Mouse (Mus musculus) liver, embryonic 15.5 days (tissue): ENCODE measurements at regions not wholly inside any gene's neighbourhood (a gene's known extent, or its start where the extent isn't known, plus 50 kb on each side); places are given as distances from the start of the nearest gene placed in this dataset.
A peak's percentile ranks its signal among the peaks of the same experiment; 100 is the strongest.

Source experiments
- ATAC-seq: fragments of 200-750 bp; cut with Nextera tagmentation; 2 replicates; pipeline ENCODE4 v1.8.0; 2017; ENCODE audit warnings: moderate number of reproducible peaks, mild to moderate bottlenecking, moderate library complexity; ENCODE audit not compliant: insufficient read depth
- H3K27ac ChIP-seq: fragments of 300-500 bp; sonication (generic); replicated peaks from 2 replicates; pipeline ENCODE4 v1.5.1; 2015; ENCODE audit warnings: mild to moderate bottlenecking, inconsistent platforms
- H3K27me3 ChIP-seq: fragments of 300-500 bp; sonication (generic); 2 replicates; pipeline ENCODE4 v1.6.1; 2015; ENCODE audit warnings: mild to moderate bottlenecking, inconsistent platforms
- H3K36me3 ChIP-seq: fragments of 300-500 bp; sonication (generic); replicated peaks from 2 replicates; pipeline ENCODE4 v1.6.1; 2015; ENCODE audit warnings: moderate library complexity, mild to moderate bottlenecking, inconsistent platforms
- H3K4me1 ChIP-seq: fragments of 300-500 bp; sonication (generic); replicated peaks from 2 replicates; pipeline ENCODE4 v1.6.1; 2015; ENCODE audit warnings: inconsistent platforms
- H3K4me2 ChIP-seq: fragments of 300-500 bp; sonication (generic); 2 replicates; pipeline ENCODE4 v1.6.1; 2015; ENCODE audit warnings: moderate library complexity, mild to moderate bottlenecking, inconsistent platforms
- H3K4me3 ChIP-seq: fragments of 300-500 bp; sonication (generic); replicated peaks from 2 replicates; pipeline ENCODE4 v1.5.1; 2015; ENCODE audit warnings: mild to moderate bottlenecking, inconsistent platforms
- H3K9ac ChIP-seq: fragments of 300-500 bp; sonication (generic); 2 replicates; pipeline ENCODE4 v1.6.1; 2015; ENCODE audit warnings: moderate library complexity, mild to moderate bottlenecking, inconsistent platforms
- H3K9me3 ChIP-seq: fragments of 300-500 bp; sonication (generic); replicated peaks from 2 replicates; pipeline ENCODE4 v1.6.1; 2016; ENCODE audit warnings: inconsistent platforms
- WGBS: fragments of 180-500 bp; shearing (Covaris S2); methylation state at CpG from one replicate; pipeline ENCODE4 v1.1.7; 2015; ENCODE audit warnings: mixed read lengths; ENCODE audit not compliant: insufficient replicate concordance; 5-methylcytosine and 5-hydroxymethylcytosine counted together

DNA sequence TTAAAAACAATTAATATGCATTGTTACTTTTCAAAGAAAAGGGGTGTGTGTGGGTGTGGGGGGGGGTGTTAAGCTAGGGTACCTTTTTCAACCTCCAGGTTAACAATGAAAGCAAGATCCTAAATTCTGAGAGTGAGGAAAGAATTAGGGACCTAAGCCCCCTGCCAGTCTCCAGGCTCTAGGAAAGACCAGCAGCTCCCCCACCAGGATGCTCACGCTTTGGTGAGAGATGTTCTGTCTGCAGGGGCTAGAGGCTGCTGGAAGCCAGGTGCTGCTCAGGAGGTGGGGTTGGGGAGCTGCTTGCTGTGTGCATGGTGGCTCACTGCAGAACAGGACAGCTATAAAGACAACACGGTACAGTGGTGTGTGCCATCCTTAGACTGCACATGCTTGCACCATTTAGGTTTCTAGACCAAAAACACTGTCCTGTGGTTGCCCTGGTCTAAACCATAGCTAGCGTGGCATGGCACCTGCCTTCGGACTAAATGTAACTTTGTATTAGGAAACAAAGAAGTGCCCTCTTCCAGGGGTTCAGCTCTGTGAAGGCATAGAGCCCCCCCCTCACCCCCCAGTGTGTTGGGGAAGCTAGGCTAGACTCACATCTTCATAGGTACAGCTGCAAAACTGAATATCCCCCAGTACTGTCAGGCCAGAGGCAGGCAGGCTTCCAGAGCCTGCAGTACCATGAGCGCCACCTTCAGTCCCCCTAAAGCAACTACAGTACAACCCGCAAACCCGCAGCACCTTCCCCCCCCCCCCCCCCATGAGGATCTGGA is 70.7 kb upstream of the Ppp2r5c start:
- Histone ChIP-seq H3K4me1 (no peaks in the 10 kb centered on the region; the same call in 1 of the 2 replicates), H3K9ac (no peak overlapping the region), H3K9me3 (no peaks in the 10 kb centered on the region), H3K36me3 (no peaks in the 10 kb centered on the region), H3K27me3 (peaks cover 29% of the 10 kb centered on the region), H3K4me3 (no peak overlapping the region), H3K4me2 (no peak overlapping the region), H3K27ac (no peak overlapping the region)
- no peak for ATAC-seq
- WGBS: 28% methylated on average over 7 of the region's 7 CpGs

DNA sequence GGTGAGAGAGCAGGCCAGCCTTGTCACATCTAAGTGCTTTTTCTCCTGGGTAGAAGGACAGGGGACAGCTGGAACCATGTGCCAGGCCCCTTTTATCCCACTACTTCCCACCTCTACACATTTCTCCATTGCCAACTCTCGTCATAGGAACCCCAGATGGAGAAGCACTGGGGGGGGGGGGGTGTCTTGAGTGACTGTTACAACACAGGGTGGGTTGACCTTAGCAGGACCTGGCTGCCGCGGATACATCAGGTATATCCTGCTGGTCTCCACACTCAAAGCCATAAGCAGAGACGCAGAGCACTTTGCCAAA is 70.1 kb upstream of the Ppp2r5c start:
- no peak overlapping the region for H3K4me3 ChIP-seq
- no peaks in the 10 kb centered on the region for H3K9me3 ChIP-seq
- 50% methylated on average over 4 of the region's 4 CpGs for WGBS
- ATAC-seq: no peak
- no peak overlapping the region for H3K9ac ChIP-seq
- peaks cover 29% of the 10 kb centered on the region for H3K27me3 ChIP-seq
- H3K4me1 ChIP-seq: no peaks in the 10 kb centered on the region; the same call in 1 of the 2 replicates
- no peaks in the 10 kb centered on the region for H3K36me3 ChIP-seq
- H3K4me2 ChIP-seq: no peak overlapping the region
- no peak overlapping the region for H3K27ac ChIP-seq

DNA sequence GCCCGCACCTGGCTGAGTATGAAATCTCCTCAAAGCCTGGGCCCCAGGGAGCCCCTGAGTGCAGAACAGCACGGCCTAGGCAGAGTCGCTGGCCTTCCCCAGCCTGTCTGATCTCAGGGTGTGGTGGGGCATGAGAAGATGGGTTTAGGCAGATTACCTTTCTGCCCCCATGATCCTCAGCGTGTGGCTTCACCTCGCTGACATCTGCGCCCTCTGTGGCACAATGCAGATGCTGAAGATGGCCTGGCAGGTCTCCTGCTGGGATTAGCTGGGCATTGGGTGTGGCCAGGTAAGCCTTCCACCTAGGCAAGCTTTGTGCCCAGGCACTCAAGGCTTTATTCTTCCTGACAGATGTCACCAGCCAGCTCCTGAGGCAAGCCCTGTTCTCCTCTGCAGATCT is 69.6 kb upstream of the Ppp2r5c start:
- Histone ChIP-seq H3K4me2 (no peak overlapping the region), H3K4me3 (no peak overlapping the region), H3K27ac (no peak overlapping the region), H3K4me1 (no peaks in the 10 kb centered on the region; the same call in 1 of the 2 replicates), H3K9ac (no peak overlapping the region), H3K9me3 (no peaks in the 10 kb centered on the region), H3K36me3 (no peaks in the 10 kb centered on the region), H3K27me3 (peaks cover 29% of the 10 kb centered on the region)
- WGBS: 64% methylated on average over 6 of the region's 6 CpGs
- ATAC-seq: no peak

DNA sequence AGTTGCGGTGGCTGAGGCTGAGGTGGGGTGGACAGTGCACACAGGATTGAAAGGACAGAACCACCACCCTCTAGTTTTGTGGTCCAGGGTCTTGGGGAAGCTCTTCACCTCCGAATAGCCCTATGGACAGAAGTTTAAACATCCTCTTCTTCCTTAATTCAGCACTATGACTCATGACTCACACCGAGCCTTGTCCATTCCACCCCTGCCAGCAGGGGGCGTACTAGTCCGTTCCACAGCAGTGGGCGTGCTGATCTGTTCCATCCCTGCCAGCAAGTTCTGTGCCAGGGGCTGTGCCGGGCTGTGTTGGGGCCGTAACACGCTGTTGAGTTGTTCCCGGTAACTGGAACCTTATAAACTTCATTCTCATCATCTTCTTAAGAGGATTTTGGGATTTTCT is 69.2 kb upstream of the Ppp2r5c start:
- Histone ChIP-seq H3K27me3 (peaks cover 29% of the 10 kb centered on the region), H3K27ac (no peak overlapping the region), H3K4me3 (no peak overlapping the region), H3K36me3 (no peaks in the 10 kb centered on the region), H3K9ac (no peak overlapping the region), H3K4me1 (no peaks in the 10 kb centered on the region; the same call in 1 of the 2 replicates), H3K9me3 (no peaks in the 10 kb centered on the region), H3K4me2 (no peak overlapping the region)
- WGBS: 48% methylated on average over 10 of the region's 10 CpGs
- ATAC-seq: no peak

DNA sequence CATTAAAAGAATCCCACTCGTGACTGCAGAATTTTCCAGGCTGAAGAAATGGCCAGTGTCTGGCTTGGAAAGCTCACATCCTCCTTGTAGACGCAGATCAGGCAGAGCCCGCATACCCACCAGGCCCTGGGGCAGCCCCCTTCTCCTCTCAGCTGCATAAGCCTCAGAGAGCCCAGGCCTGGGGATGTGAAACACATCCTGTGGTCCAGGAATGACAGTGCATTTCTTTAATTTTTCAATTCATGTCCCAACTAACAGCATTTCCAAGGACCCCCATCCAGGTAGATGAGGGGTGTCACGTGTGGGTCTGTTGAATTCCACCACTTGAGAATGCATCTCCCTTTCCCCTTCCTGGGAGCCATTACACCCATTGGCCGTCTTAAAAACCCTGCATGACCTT is 68.6 kb upstream of the Ppp2r5c start:
- 56% methylated on average over 5 of the region's 5 CpGs for WGBS
- Histone ChIP-seq H3K27ac (no peak overlapping the region), H3K36me3 (no peaks in the 10 kb centered on the region), H3K4me2 (no peak overlapping the region), H3K4me3 (no peak overlapping the region), H3K9ac (no peak overlapping the region), H3K4me1 (no peaks in the 10 kb centered on the region; the same call in 1 of the 2 replicates), H3K9me3 (no peaks in the 10 kb centered on the region), H3K27me3 (peaks cover 29% of the 10 kb centered on the region)
- no peak for ATAC-seq

DNA sequence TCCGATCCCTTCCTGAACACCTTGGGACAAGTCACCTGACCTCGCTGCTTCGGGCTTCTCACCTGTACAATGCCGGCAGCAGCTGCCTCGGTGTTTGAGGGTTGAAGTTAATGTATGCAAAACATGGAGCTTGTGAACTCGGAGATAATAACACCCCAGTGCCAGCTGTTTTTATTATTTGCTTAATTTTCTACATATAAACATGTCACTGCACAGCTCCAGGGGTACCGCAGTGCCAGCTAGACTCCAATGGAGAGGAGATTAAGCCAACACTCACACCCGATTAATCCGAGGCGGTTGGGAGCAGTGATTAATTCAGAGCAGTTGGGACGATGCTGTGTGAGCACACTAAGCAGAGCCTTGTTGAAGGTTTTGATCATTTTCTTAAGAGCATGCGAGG is 67.2 kb upstream of the Ppp2r5c start:
- H3K27me3 ChIP-seq: peaks cover 16% of the 10 kb centered on the region
- no peak overlapping the region for H3K4me3 ChIP-seq
- H3K9ac ChIP-seq: no peak overlapping the region
- WGBS: 67% methylated on average over 12 of the region's 12 CpGs
- H3K27ac ChIP-seq: no peak overlapping the region
- H3K4me1 ChIP-seq: no peaks in the 10 kb centered on the region
- ATAC-seq: no peak
- no peaks in the 10 kb centered on the region for H3K36me3 ChIP-seq
- H3K4me2 ChIP-seq: no peak overlapping the region
- no peaks in the 10 kb centered on the region for H3K9me3 ChIP-seq

DNA sequence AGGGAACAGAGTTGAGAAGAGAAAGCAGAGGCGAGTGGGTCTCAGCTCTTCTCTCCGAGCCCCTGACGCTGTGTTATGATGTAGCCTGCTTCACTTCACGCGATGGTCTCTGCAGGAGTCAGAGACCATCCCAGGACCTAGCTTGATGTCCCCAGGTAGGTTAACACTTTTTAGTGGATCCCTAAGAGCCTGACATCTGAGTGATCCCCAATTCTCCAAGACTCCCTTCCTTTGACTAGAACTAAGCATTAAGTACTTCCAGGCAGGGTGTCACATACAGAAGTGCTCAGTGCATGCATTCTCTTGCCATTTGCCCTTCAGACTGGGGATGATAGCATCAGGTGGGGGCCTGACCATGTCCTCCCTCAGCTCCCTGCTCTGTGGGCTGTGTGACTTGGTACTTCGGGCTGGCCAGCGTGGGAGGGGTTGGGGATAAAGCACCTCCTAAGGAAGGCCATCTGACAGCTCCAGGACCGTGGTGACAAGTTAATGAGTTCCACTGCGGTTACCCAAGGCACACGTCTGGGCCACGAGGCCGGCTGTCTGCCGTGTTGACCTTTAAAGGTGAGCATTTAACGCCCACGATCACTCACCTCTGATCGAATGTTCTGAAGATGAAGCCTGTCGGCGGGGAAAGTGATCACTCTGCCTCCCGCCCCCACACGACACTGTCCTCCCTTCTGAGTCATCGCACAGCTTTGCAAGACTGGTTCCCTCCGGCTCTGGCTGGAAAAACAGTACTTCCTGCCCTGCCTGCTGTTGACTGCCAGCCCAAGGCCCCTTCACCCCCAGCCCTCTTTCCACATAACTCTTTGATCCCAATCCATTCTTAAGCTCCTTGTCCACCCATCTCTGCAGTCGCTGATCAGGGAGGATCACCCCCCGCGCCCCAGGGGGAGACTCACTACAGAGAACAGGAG is 65.8 kb upstream of the Ppp2r5c start:
- H3K9ac ChIP-seq: no peak overlapping the region

DNA sequence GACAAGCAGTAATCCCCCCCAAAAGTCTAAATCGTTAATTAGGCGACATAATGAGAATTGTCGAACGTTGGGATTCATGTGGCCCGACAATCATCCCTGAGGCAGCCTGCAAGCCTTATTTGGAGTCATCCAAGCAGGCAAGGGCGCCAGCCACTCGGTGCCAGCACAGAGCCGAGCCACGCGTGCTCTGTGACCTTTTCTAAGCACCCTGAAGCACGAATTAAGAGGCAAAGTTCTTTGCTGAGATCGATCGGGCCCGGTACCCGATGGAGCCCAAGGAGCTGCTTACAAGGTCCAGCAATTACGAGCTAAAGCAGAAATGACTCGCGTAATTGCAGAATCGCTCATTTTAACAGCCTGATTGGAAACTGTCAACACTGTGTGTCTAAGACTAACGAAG is 61.9 kb upstream of the Ppp2r5c start:
- Histone ChIP-seq H3K4me3 (no peak overlapping the region), H3K9ac (no peak overlapping the region), H3K4me1 (no peaks in the 10 kb centered on the region), H3K36me3 (no peaks in the 10 kb centered on the region), H3K27ac (no peak overlapping the region), H3K9me3 (no peaks in the 10 kb centered on the region), H3K4me2 (no peak overlapping the region), H3K27me3 (no peaks in the 10 kb centered on the region; the same call in 1 of the 2 replicates)
- ATAC-seq: no peak
- WGBS: 75% methylated on average over 20 of the region's 20 CpGs

More for the DNA sequence above, 65.8 kb upstream of the Ppp2r5c start:
- no peak overlapping the region for H3K27ac ChIP-seq
- no peaks in the 10 kb centered on the region for H3K9me3 ChIP-seq
- no peak overlapping the region for H3K4me3 ChIP-seq
- H3K4me1 ChIP-seq: no peaks in the 10 kb centered on the region
- no peak overlapping the region for H3K4me2 ChIP-seq
- H3K27me3 ChIP-seq: peaks cover 5% of the 10 kb centered on the region
- peak; percentile 52 for ATAC-seq
- no peaks in the 10 kb centered on the region for H3K36me3 ChIP-seq
- WGBS: 51% methylated on average over 25 of the region's 25 CpGs

DNA sequence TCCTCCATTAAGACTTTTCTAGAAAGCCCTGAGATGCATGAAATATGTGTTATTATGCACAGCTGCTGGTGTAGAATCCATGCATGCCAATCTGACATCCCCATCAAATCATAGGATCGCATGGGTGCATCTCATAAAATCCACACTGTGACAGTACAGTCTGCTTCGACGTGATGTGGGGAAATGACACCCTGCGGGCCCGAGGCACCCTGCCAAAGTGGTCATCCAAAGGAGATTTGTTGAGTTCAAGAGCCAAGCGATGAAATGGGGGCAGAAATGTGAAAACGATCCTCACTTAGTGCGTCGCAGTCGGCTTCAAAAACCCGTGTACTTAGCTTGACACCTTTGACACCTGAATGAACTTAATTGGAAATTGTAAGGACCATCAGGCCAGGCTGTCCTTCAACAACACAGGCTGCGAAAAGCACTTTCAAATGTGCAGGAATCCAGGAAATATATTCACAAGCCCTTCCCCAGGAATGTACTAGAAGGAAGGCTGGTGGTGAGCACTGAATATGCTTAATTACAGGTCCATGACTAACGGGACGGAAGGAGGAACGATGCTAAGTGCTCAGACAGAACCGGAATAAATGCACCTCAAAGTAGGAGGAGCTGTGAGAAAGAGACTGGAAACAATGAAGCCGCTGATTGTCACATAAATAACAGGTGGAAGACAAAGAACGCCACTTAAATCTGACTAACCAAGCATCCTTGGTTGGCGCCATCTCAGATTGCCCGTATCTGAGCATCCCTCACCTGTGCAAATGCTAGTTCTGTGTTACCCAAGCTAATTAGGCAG is 60.9 kb upstream of the Ppp2r5c start:
- 71% methylated on average over 20 of the region's 20 CpGs for WGBS
- Histone ChIP-seq H3K4me2 (no peak overlapping the region), H3K27me3 (no peaks in the 10 kb centered on the region; the same call in 1 of the 2 replicates), H3K9ac (no peak overlapping the region), H3K36me3 (no peaks in the 10 kb centered on the region), H3K4me1 (no peaks in the 10 kb centered on the region), H3K9me3 (no peaks in the 10 kb centered on the region), H3K4me3 (no peak overlapping the region), H3K27ac (no peak overlapping the region)
- ATAC-seq: no peak

DNA sequence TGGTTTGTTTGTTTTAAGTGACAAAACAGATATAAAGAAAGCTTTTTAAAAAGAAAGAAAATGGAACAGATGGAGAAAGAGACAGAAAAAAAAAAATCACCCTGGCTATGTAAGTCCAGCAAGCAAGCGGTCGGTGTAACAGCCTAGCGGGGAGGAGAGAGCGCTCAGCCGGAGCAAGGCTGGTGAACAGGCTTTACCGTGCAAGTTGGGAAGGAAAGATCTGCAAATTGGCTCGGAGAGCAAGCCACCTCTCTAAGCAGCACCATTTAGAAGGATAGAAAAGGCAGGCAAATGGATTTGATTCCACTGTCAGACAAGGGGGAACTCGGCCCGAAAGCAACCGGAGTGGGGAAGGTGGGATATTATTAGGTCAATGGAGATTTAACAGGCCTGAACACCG is 59.9 kb upstream of the Ppp2r5c start:
- Histone ChIP-seq H3K4me1 (no peaks in the 10 kb centered on the region), H3K4me3 (no peak overlapping the region), H3K9ac (no peak overlapping the region), H3K27ac (no peak overlapping the region), H3K4me2 (no peak overlapping the region), H3K27me3 (no peaks in the 10 kb centered on the region; the same call in 1 of the 2 replicates), H3K9me3 (no peaks in the 10 kb centered on the region), H3K36me3 (no peaks in the 10 kb centered on the region)
- 81% methylated on average over 11 of the region's 11 CpGs for WGBS
- no peak for ATAC-seq

DNA sequence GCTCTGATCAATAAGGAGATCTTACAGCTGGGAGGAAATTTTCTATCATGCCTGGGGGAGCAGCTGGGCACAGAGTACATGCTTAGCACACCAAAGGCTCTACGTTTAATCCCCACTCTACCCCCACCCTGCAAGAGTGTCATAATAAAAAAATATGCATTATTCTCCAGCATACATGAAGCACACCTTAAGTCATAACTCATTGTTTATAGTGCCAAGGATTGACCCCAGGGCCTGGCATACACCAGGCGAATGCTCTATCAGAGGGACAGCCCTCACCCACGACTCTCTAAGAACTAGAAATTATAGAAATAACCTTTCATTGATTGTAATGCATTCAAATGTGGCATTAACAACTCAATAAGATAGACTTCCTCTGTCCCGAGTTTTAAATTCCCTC is 59.4 kb upstream of the Ppp2r5c start:
- Histone ChIP-seq H3K36me3 (no peaks in the 10 kb centered on the region), H3K9ac (no peak overlapping the region), H3K4me1 (no peaks in the 10 kb centered on the region), H3K4me2 (no peak overlapping the region), H3K9me3 (no peaks in the 10 kb centered on the region), H3K4me3 (no peak overlapping the region), H3K27me3 (no peaks in the 10 kb centered on the region; the same call in 1 of the 2 replicates), H3K27ac (no peak overlapping the region)
- ATAC-seq: no peak
- 56% methylated on average over 4 of the region's 4 CpGs for WGBS
